Mouse (Mus musculus): Measurements from ENCODE around the gene Glod4. TPM values are rescaled to one million over a fixed set of nuclear protein-coding genes. Genes with fewer than 3 reads are reported as not detected.

The Glod4 gene
- polyA plus RNA-seq, 1 experiment = 1.6 TPM

GRCm38 (mm10) chr11:76106551-76107496, 136.7 kb downstream of the Glod4 start:
- H3K4me1 ChIP-seq (ENCODE audit: control insufficient read depth, insufficient read depth, insufficient read length, low read length) = peaks cover under 1% of the 10 kb centered on the region; the same call in 1 of the 2 replicates
- H3K27ac ChIP-seq (ENCODE audit: insufficient read depth, low read depth, low read length) = no peak overlapping the region
- peaks cover 16% of the 10 kb centered on the region for H3K36me3 ChIP-seq (ENCODE audit: control insufficient read depth, insufficient read depth, low read length)
- TF ChIP-seq POLR2A (IDR thresholded peaks at IDR 0.05; ENCODE audit: low read depth, low read length) (no peak), CTCF (IDR thresholded peaks at IDR 0.05; ENCODE audit: extremely low read depth, insufficient read length, insufficient replicate concordance, low read depth, low read length) (no peak)
- H3K27me3 ChIP-seq (ENCODE audit: control insufficient read depth, insufficient read depth, low read length) = no peaks in the 10 kb centered on the region
- 64% methylated on average over 11 of the region's 11 CpGs for WGBS
- no peak overlapping the region for H3K4me3 ChIP-seq (ENCODE audit: low read depth, low read length)

GRCm38 (mm10) chr11:76101154-76101553, 142.4 kb downstream of the Glod4 start:
- no peak for TF ChIP-seq CTCF (IDR thresholded peaks at IDR 0.05; ENCODE audit: extremely low read depth, insufficient read length, insufficient replicate concordance, low read depth, low read length)
- TF ChIP-seq POLR2A (IDR thresholded peaks at IDR 0.05; ENCODE audit: low read depth, low read length) = no peak
- Histone ChIP-seq H3K27ac (ENCODE audit: insufficient read depth, low read depth, low read length) (0 out of 2 replicates have a peak overlapping the region, but pooled peaks have one; percentile 23), H3K36me3 (ENCODE audit: control insufficient read depth, insufficient read depth, low read length) (peaks cover 16% of the 10 kb centered on the region)

DNA sequence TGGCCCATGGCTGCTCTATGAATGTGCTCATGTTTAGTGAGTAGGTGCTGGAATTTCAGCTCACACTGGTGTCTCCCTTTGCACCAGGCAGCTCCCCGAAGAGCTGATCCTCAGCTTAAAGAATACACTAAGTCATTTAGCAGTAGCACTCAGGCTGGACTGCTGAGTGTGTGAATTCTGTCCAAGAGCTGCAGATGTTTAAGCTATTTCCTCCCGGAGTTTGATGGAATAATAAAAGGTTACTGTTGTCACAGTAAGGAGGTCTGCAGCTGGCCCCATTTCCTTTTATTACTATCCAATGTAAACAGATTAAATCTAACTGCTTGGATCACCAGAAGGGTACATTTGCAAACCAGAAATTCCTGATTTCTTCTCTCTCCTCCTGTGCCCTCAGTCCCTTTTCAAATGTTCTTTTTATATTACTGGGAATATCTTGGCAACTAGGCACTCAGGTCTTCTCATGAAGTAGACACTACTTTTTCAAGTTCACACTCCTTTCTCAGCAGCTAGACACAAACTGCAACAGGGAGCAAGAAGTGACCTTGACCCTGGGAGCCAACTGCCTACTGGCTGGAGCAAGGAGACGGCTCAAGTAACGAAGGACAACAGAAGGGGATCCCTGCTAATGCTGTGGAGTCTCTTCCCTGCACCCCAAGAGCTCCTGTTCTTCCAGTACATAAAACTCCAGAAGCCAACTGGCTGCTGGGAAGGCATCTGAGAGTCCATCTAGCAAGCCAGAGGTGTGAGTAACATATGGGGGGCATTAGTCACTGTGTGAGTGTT, 144.1 kb downstream of the Glod4 start:
- Histone ChIP-seq H3K4me1 (ENCODE audit: control insufficient read depth, insufficient read depth, insufficient read length, low read length) (peaks cover 14% of the 10 kb centered on the region; the same call in 1 of the 2 replicates), H3K36me3 (ENCODE audit: control insufficient read depth, insufficient read depth, low read length) (peaks cover 13% of the 10 kb centered on the region), H3K27me3 (ENCODE audit: control insufficient read depth, insufficient read depth, low read length) (no peaks in the 10 kb centered on the region), H3K27ac (ENCODE audit: insufficient read depth, low read depth, low read length) (0 out of 2 replicates have a peak overlapping the region, but pooled peaks have one; percentile 3), H3K4me3 (ENCODE audit: low read depth, low read length) (no peak overlapping the region)
- no peak for TF ChIP-seq CTCF (IDR thresholded peaks at IDR 0.05; ENCODE audit: extremely low read depth, insufficient read length, insufficient replicate concordance, low read depth, low read length)
- WGBS = 14% methylated on average over 4 of the region's 4 CpGs

More at GRCm38 (mm10) chr11:76101154-76101553, 142.4 kb downstream of the Glod4 start:
- H3K27me3 ChIP-seq (ENCODE audit: control insufficient read depth, insufficient read depth, low read length) = no peaks in the 10 kb centered on the region
- H3K4me3 ChIP-seq (ENCODE audit: low read depth, low read length) = no peak overlapping the region
- H3K4me1 ChIP-seq (ENCODE audit: control insufficient read depth, insufficient read depth, insufficient read length, low read length) = peaks cover 14% of the 10 kb centered on the region; the same call in 1 of the 2 replicates

DNA sequence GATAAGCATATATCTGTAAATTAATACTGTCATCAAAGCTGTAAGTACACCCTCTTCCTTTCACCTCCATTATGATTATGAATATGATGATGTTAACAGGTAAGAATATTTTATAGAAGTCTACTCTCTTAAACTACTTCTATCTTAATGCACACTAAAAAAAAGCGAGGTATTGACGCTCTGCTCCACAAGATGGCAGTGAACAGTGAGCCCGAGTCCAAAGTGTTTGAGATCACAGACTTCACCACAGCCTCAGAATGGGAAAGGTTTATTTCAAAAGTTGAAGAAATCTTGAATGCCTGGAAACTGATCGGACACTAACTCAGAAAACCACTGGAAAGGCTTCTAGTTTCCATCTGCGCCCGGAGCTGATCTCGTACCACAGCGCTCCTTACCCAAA, 149.9 kb downstream of the Glod4 start:
- H3K4me3 ChIP-seq (ENCODE audit: low read depth, low read length) = no peak overlapping the region
- WGBS = 85% methylated on average over 8 of the region's 8 CpGs
- no peak for TF ChIP-seq POLR2A (IDR thresholded peaks at IDR 0.05; ENCODE audit: low read depth, low read length)
- TF ChIP-seq CTCF (IDR thresholded peaks at IDR 0.05; ENCODE audit: extremely low read depth, insufficient read length, insufficient replicate concordance, low read depth, low read length) = no peak

DNA sequence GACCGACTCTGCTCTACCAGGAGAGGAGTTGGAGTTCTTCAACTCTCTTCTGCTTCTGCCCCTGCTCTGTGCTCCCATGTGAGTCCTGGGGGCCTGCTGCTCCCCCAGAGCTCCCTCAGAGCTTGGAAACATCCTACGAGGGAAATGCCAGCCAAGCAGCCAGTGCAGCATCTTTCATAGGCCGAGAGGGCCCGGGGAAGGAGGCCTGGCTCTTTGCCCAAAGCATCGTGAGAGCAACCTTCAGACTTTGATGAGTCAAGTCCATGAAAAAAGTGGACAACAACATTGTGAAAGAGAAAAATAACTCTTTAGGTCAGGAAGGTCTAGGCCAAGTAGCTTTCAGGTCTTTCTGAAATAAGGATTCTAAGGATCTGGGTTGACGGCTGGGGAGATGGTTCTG, 153.7 kb downstream of the Glod4 start:
- Histone ChIP-seq H3K36me3 (ENCODE audit: control insufficient read depth, insufficient read depth, low read length) (peaks cover 34% of the 10 kb centered on the region), H3K27me3 (ENCODE audit: control insufficient read depth, insufficient read depth, low read length) (no peaks in the 10 kb centered on the region), H3K27ac (ENCODE audit: insufficient read depth, low read depth, low read length) (no peak overlapping the region), H3K4me3 (ENCODE audit: low read depth, low read length) (no peak overlapping the region), H3K4me1 (ENCODE audit: control insufficient read depth, insufficient read depth, insufficient read length, low read length) (no peaks in the 10 kb centered on the region)
- TF ChIP-seq CTCF (IDR thresholded peaks at IDR 0.05; ENCODE audit: extremely low read depth, insufficient read length, insufficient replicate concordance, low read depth, low read length) (no peak), POLR2A (IDR thresholded peaks at IDR 0.05; ENCODE audit: low read depth, low read length) (no peak)
- 58% methylated on average over 6 of the region's 6 CpGs for WGBS

More for the DNA sequence above, 149.9 kb downstream of the Glod4 start:
- peaks cover 23% of the 10 kb centered on the region for H3K36me3 ChIP-seq (ENCODE audit: control insufficient read depth, insufficient read depth, low read length)
- H3K27me3 ChIP-seq (ENCODE audit: control insufficient read depth, insufficient read depth, low read length) = no peaks in the 10 kb centered on the region
- H3K27ac ChIP-seq (ENCODE audit: insufficient read depth, low read depth, low read length) = no peak overlapping the region
- no peaks in the 10 kb centered on the region for H3K4me1 ChIP-seq (ENCODE audit: control insufficient read depth, insufficient read depth, insufficient read length, low read length)

- H3K4me3 ChIP-seq (ENCODE audit: low read depth, low read length) = no peak overlapping the region
- 86% methylated on average over 4 of the region's 4 CpGs for WGBS
- H3K27ac ChIP-seq (ENCODE audit: insufficient read depth, low read depth, low read length) = no peak overlapping the region
- peaks cover 34% of the 10 kb centered on the region for H3K36me3 ChIP-seq (ENCODE audit: control insufficient read depth, insufficient read depth, low read length)
- no peaks in the 10 kb centered on the region for H3K27me3 ChIP-seq (ENCODE audit: control insufficient read depth, insufficient read depth, low read length)
- H3K4me1 ChIP-seq (ENCODE audit: control insufficient read depth, insufficient read depth, insufficient read length, low read length) = no peaks in the 10 kb centered on the region
- no peak for TF ChIP-seq CTCF (IDR thresholded peaks at IDR 0.05; ENCODE audit: extremely low read depth, insufficient read length, insufficient replicate concordance, low read depth, low read length)
- no peak for TF ChIP-seq POLR2A (IDR thresholded peaks at IDR 0.05; ENCODE audit: low read depth, low read length)
These were observed 155.0 kb downstream of the Glod4 start for GRCm38 (mm10) chr11:76088506-76088905.

Data from small intestine, adult 2 months (tissue).